Mouse (Mus musculus) midbrain, embryonic 16.5 days (tissue): ENCODE data around the gene Thumpd1. TPM values are rescaled to one million over a fixed set of nuclear protein-coding genes. Genes with fewer than 3 reads are reported as not detected.

Experiments
- polyA plus RNA-seq: library from polyadenylated mRNA; unstranded; fragments of >200 nt; fragmentation: Nextera tagmentation; extraction: Ambion mirVana; gene quantifications from 2 replicates; pipeline ENCODE4 v1.2.1, GENCODE M21; 2015

The Thumpd1 gene
- polyA plus RNA-seq, 1 experiment from 2014 or later = 85.8 TPM

Other genes starting within 250 kb of the Thumpd1 start
- not detected in 2 replicates for gene Umod, start 241.5 kb downstream of the Thumpd1 start, polyA plus RNA-seq
- gene Acsm5, start 201.3 kb downstream of the Thumpd1 start, polyA plus RNA-seq = 0.18 TPM in 1 of 2 replicates, not detected in the other
- 0.08 and 0.10 TPM in 2 replicates for gene Pdilt, start 197.3 kb downstream of the Thumpd1 start, polyA plus RNA-seq
- gene Acsm2, start 166.5 kb downstream of the Thumpd1 start, polyA plus RNA-seq = not detected in 2 replicates
- not detected in 2 replicates for gene Acsm1, start 113.8 kb downstream of the Thumpd1 start, polyA plus RNA-seq
- gene Acsm4, start 30.8 kb downstream of the Thumpd1 start, polyA plus RNA-seq = not detected in 2 replicates
- 0.15 TPM in 1 of 2 replicates, not detected in the other for gene Acsm3, start 40.1 kb upstream of the Thumpd1 start, polyA plus RNA-seq
- 8.4 and 8.8 TPM in 2 replicates for gene Rexo5, start 73.2 kb upstream of the Thumpd1 start, polyA plus RNA-seq
- 16.5 and 18.3 TPM in 2 replicates for gene Eri2, start 73.3 kb upstream of the Thumpd1 start, polyA plus RNA-seq
- 22.3 and 23.8 TPM in 2 replicates for gene Lyrm1, start 175.1 kb upstream of the Thumpd1 start, polyA plus RNA-seq
- gene Dcun1d3, start 175.5 kb upstream of the Thumpd1 start, polyA plus RNA-seq = 19.1 and 19.8 TPM in 2 replicates